Mouse (Mus musculus) small intestine, adult 2 months (tissue): ENCODE data around the gene Cfap45.

Experiments
- CTCF ChIP-seq: fragments of 200-500 bp; IDR thresholded peaks from 2 replicates; pipeline ENCODE4 v1.5.1; 2012; ENCODE audit warnings: low read depth, mild to moderate bottlenecking, control low read depth, inconsistent platforms, low read length, moderate library complexity, mixed read lengths; ENCODE audit not compliant: insufficient replicate concordance, insufficient read length; ENCODE audit errors: extremely low read depth
- POLR2A ChIP-seq: fragments of 200-500 bp; IDR thresholded peaks from 2 replicates; pipeline ENCODE4 v1.6.1; 2012; ENCODE audit warnings: low read depth, mild to moderate bottlenecking, control low read depth, inconsistent platforms, low read length, moderate library complexity

DNA sequence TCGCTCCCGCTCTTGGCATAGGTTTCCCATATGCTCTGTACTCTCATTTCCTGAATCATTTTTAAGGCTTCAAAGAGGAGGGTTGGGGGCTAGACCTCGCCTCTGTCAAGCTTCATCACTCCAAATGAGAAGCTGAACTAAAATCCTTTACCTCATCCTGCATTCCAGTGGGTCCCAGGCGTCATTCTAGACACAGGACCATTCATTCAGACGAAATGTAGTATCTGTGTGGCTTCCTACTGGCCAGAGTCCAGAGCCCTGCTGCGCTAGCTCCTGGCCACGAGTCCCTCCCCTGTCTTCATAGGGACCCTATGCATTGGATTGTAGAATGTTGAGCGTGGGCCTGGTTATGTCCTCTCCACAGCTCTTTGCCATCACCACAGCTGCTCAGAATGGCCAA, 15.8 kb upstream of the Cfap45 start:
- no peak for TF ChIP-seq CTCF
- no peak for TF ChIP-seq POLR2A
